Mouse (Mus musculus) forebrain, embryonic 13.5 days (tissue): ENCODE results near the gene Cbr2. TPM values are rescaled to one million over a fixed set of nuclear protein-coding genes. Genes with fewer than 3 reads are reported as not detected.

ENCODE experiments used
- ATAC-seq: fragments of 200-750 bp; cut with Nextera tagmentation; 2 replicates; pipeline ENCODE4 v1.8.0; 2017
- H3K27ac ChIP-seq: fragments of 300-500 bp; sonication (generic); 2 replicates; pipeline ENCODE4 v1.5.1; 2015; ENCODE audit warnings: inconsistent platforms, mild to moderate bottlenecking, moderate library complexity
- H3K27me3 ChIP-seq: fragments of 300-500 bp; sonication (generic); 2 replicates; pipeline ENCODE4 v1.6.1; 2015; ENCODE audit warnings: mild to moderate bottlenecking, inconsistent platforms
- H3K36me3 ChIP-seq: fragments of 300-500 bp; sonication (generic); 2 replicates; pipeline ENCODE4 v1.6.1; 2015; ENCODE audit warnings: mild to moderate bottlenecking, inconsistent platforms; ENCODE audit not compliant: poor library complexity, severe bottlenecking
- H3K4me1 ChIP-seq: fragments of 300-500 bp; sonication (generic); 2 replicates; pipeline ENCODE4 v1.6.1; 2015; ENCODE audit warnings: inconsistent platforms
- H3K4me2 ChIP-seq: fragments of 300-500 bp; sonication (generic); 2 replicates; pipeline ENCODE4 v1.6.1; 2015; ENCODE audit warnings: inconsistent platforms, mild to moderate bottlenecking, moderate library complexity
- H3K4me3 ChIP-seq: fragments of 300-500 bp; sonication (generic); 2 replicates; pipeline ENCODE4 v1.5.1; 2015; ENCODE audit warnings: mild to moderate bottlenecking, inconsistent platforms
- H3K9ac ChIP-seq: fragments of 300-500 bp; sonication (generic); 2 replicates; pipeline ENCODE4 v1.6.1; 2015; ENCODE audit warnings: mild to moderate bottlenecking, inconsistent platforms
- H3K9me3 ChIP-seq: fragments of 300-500 bp; sonication (generic); replicated peaks from 2 replicates; pipeline ENCODE4 v1.6.1; 2016; ENCODE audit warnings: inconsistent platforms
- WGBS: fragments of 180-500 bp; shearing (Covaris S2); methylation state at CpG from one replicate; pipeline ENCODE4 v1.1.7; 2015; 5-methylcytosine and 5-hydroxymethylcytosine counted together
- polyA plus RNA-seq: library from polyadenylated mRNA; unstranded; fragments of >200 nt; fragmentation: Nextera tagmentation; extraction: Ambion mirVana; gene quantifications from 2 replicates; pipeline ENCODE4 v1.2.1, GENCODE M21; 2015

The Cbr2 gene
- polyA plus RNA-seq, 1 experiment from 2014 or later, result not detected

GRCm38 (mm10) chr11:120719242-120719641 is 12.7 kb downstream of the Cbr2 start:
- ATAC-seq, result no peak
- H3K4me3 ChIP-seq, result no peak overlapping the region
- no peaks in the 10 kb centered on the region for H3K9me3 ChIP-seq
- peaks cover 44% of the 10 kb centered on the region for H3K36me3 ChIP-seq
- peaks cover 34% of the 10 kb centered on the region for H3K4me1 ChIP-seq
- no peak overlapping the region for H3K9ac ChIP-seq
- no peak overlapping the region for H3K27ac ChIP-seq
- no peak overlapping the region for H3K4me2 ChIP-seq
- WGBS, result 93% methylated on average over 9 of the region's 9 CpGs
- peaks cover 11% of the 10 kb centered on the region for H3K27me3 ChIP-seq

GRCm38 (mm10) chr11:120715131-120715530 is 16.8 kb downstream of the Cbr2 start:
- peak overlapping the region; percentile 92 for H3K4me2 ChIP-seq
- no peaks in the 10 kb centered on the region for H3K27me3 ChIP-seq
- H3K9ac ChIP-seq, result peak overlapping the region; percentile 84; the same call in 1 of the 2 replicates
- no peaks in the 10 kb centered on the region for H3K9me3 ChIP-seq
- peaks cover 32% of the 10 kb centered on the region for H3K4me1 ChIP-seq
- WGBS, result 89% methylated on average over 9 of the region's 9 CpGs
- ATAC-seq, result no peak
- no peak overlapping the region for H3K27ac ChIP-seq
- peaks cover 61% of the 10 kb centered on the region for H3K36me3 ChIP-seq
- no peak overlapping the region for H3K4me3 ChIP-seq

GRCm38 (mm10) chr11:120714546-120714945 is 17.4 kb downstream of the Cbr2 start:
- ATAC-seq, result no peak
- Histone ChIP-seq H3K4me2 (peak overlapping the region; percentile 92), H3K9ac (peak overlapping the region; percentile 84), H3K27me3 (no peaks in the 10 kb centered on the region), H3K9me3 (no peaks in the 10 kb centered on the region), H3K4me3 (peak overlapping the region; percentile 63), H3K27ac (no peak overlapping the region), H3K4me1 (peaks cover 32% of the 10 kb centered on the region), H3K36me3 (peaks cover 61% of the 10 kb centered on the region)
- WGBS, result 66% methylated on average over 10 of the region's 10 CpGs

- WGBS, result 4% methylated on average over 53 of the region's 53 CpGs
- H3K36me3 ChIP-seq, result peaks cover 60% of the 10 kb centered on the region
- H3K9ac ChIP-seq, result peak within 1 kb of the TSS; percentile 84
- peaks cover 32% of the 10 kb centered on the region for H3K4me1 ChIP-seq
- peak within 1 kb of the TSS; percentile 67 for H3K27ac ChIP-seq
- peak within 1 kb of the TSS; percentile 92 for H3K4me2 ChIP-seq
- H3K4me3 ChIP-seq, result peak within 1 kb of the TSS; percentile 63
- no peaks in the 10 kb centered on the region for H3K9me3 ChIP-seq
- ATAC-seq, result peak; percentile 98
- no peaks in the 10 kb centered on the region for H3K27me3 ChIP-seq
Measured at GRCm38 (mm10) chr11:120713580-120714518, 18.1 kb downstream of the Cbr2 start, which contains the start of the genes Cenpx and Lrrc45. TSS of gene Cenpx (minus strand) at chr11:120713738. TSS of gene Lrrc45 (plus strand) at chr11:120713925.

GRCm38 (mm10) chr11:120712771-120713568 is 18.9 kb downstream of the Cbr2 start:
- Histone ChIP-seq H3K4me1 (peaks cover 32% of the 10 kb centered on the region), H3K27ac (peak overlapping the region; percentile 67), H3K36me3 (peaks cover 56% of the 10 kb centered on the region), H3K4me3 (peak overlapping the region; percentile 63), H3K4me2 (peak overlapping the region; percentile 92), H3K9me3 (no peaks in the 10 kb centered on the region), H3K9ac (peak overlapping the region; percentile 77), H3K27me3 (no peaks in the 10 kb centered on the region)
- peak; percentile 10; the same call in 1 of the 2 replicates for ATAC-seq
- WGBS, result under 1% methylated on average over 37 of the region's 38 CpGs

DNA sequence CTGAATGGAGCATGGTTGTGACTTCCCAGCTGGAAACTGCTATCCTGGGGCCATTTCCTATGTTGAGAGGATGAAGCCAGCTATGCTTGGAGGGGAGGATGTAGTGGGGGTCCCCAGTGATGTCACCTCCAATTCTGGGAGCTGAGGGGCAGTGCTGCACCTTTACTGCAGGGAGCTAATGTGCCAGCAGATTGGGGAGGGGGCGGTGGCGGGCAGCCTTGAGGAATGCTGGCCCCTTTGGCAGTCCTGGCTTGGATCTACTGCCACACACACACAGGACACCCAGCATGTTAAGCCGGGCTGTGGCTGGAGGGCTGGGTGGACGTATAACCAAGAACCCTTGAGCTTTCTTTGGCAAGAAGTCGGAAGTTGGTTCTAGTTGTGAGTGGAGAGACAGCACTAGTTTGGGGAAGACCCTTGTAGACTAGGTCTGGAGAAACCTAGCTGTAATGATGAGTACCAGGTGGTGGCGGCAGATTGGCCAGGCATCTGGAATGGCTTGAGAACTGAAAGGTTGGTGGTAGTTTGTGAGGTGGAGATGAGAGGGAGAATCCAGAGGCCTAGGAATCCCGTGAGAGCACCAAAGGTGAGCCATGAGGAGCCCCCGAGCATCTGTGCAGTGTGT is 19.8 kb downstream of the Cbr2 start:
- H3K9me3 ChIP-seq, result no peaks in the 10 kb centered on the region
- peaks cover 41% of the 10 kb centered on the region for H3K4me1 ChIP-seq
- H3K36me3 ChIP-seq, result peaks cover 48% of the 10 kb centered on the region
- ATAC-seq, result no peak
- no peak overlapping the region for H3K27ac ChIP-seq
- 62% methylated on average over 8 of the region's 8 CpGs for WGBS
- peak overlapping the region; percentile 63; the same call in 1 of the 2 replicates for H3K4me3 ChIP-seq
- peak overlapping the region; percentile 77 for H3K9ac ChIP-seq
- peak overlapping the region; percentile 92 for H3K4me2 ChIP-seq
- H3K27me3 ChIP-seq, result no peaks in the 10 kb centered on the region

- H3K9me3 ChIP-seq, result no peaks in the 10 kb centered on the region
- peaks cover 48% of the 10 kb centered on the region for H3K36me3 ChIP-seq
- H3K27me3 ChIP-seq, result no peaks in the 10 kb centered on the region
- ATAC-seq, result no peak
- H3K27ac ChIP-seq, result no peak overlapping the region
- 85% methylated on average over 5 of the region's 5 CpGs for WGBS
- no peak overlapping the region for H3K9ac ChIP-seq
- no peak overlapping the region for H3K4me2 ChIP-seq
- H3K4me1 ChIP-seq, result peaks cover 49% of the 10 kb centered on the region
- H3K4me3 ChIP-seq, result no peak overlapping the region
Measured at GRCm38 (mm10) chr11:120710672-120711071, 21.2 kb downstream of the Cbr2 start.

DNA sequence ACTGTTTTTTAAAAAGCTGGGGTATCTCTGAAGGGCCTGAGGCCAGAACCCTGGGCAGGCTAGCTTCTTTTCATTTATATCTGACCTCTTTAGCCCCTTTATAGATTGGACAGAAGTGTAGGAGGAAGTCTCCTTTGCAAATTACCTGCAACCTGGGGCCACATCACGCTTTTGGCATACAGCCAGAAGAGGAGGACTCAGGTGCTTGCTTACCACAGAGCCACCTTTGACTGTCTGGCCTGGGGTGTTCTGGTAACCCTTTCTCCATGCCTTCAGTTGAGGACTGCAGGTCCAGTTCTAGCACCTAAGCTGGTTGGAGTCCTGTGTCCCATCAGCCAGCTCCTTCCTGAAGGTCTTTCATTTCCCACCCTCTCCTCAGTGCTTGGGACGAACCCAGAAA is 22.4 kb downstream of the Cbr2 start:
- H3K9ac ChIP-seq, result no peak overlapping the region

GRCm38 (mm10) chr11:120707969-120708368 is 23.9 kb downstream of the Cbr2 start:
- Histone ChIP-seq H3K27me3 (no peaks in the 10 kb centered on the region), H3K36me3 (peaks cover 56% of the 10 kb centered on the region), H3K4me2 (no peak overlapping the region), H3K27ac (no peak overlapping the region), H3K9ac (0 out of 2 replicates have a peak overlapping the region, but pooled peaks have one; percentile 16), H3K4me1 (peaks cover 44% of the 10 kb centered on the region), H3K9me3 (no peaks in the 10 kb centered on the region), H3K4me3 (no peak overlapping the region)
- ATAC-seq, result no peak
- 46% methylated on average over 5 of the region's 5 CpGs for WGBS

More for the DNA sequence above, 22.4 kb downstream of the Cbr2 start:
- no peak for ATAC-seq
- peaks cover 44% of the 10 kb centered on the region for H3K4me1 ChIP-seq
- H3K9me3 ChIP-seq, result no peaks in the 10 kb centered on the region
- H3K36me3 ChIP-seq, result peaks cover 42% of the 10 kb centered on the region
- H3K4me2 ChIP-seq, result no peak overlapping the region
- no peaks in the 10 kb centered on the region for H3K27me3 ChIP-seq
- H3K4me3 ChIP-seq, result no peak overlapping the region
- H3K27ac ChIP-seq, result no peak overlapping the region
- 72% methylated on average over 2 of the region's 2 CpGs for WGBS

DNA sequence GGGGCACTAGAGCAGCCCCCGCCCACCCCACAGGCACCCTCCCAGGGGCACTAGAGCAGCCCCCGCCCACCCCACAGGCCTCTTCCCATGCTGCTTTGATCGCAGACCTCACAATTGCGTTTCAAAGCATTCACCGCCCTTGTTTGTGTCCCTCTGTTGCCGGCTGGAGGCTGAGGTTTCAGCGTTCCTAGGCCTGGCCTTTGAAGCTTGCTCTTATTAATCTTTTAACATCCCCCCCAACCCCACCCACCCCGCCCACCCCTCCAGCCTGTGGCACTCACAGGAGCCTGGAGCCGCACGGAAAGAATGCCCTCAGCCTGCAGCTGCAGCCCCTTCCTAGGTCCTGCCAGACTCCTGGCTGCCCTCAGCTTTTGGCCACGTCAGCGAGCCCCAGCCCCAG is 24.7 kb downstream of the Cbr2 start:
- WGBS, result under 1% methylated on average over 10 of the region's 12 CpGs
- Histone ChIP-seq H3K4me3 (no peak overlapping the region), H3K9ac (no peak overlapping the region), H3K4me2 (no peak overlapping the region), H3K27ac (no peak overlapping the region), H3K4me1 (peaks cover 36% of the 10 kb centered on the region), H3K27me3 (no peaks in the 10 kb centered on the region), H3K9me3 (no peaks in the 10 kb centered on the region), H3K36me3 (peaks cover 62% of the 10 kb centered on the region)
- ATAC-seq, result no peak

GRCm38 (mm10) chr11:120706120-120706519 is 25.8 kb downstream of the Cbr2 start:
- H3K4me2 ChIP-seq, result no peak overlapping the region
- H3K27me3 ChIP-seq, result no peaks in the 10 kb centered on the region
- no peak overlapping the region for H3K27ac ChIP-seq
- no peak overlapping the region for H3K4me3 ChIP-seq
- ATAC-seq, result no peak
- 64% methylated on average over 5 of the region's 5 CpGs for WGBS
- no peak overlapping the region for H3K9ac ChIP-seq
- H3K4me1 ChIP-seq, result peaks cover 35% of the 10 kb centered on the region
- H3K36me3 ChIP-seq, result peaks cover 65% of the 10 kb centered on the region
- no peaks in the 10 kb centered on the region for H3K9me3 ChIP-seq
